Mouse (Mus musculus) lung, postnatal 0 days (tissue): Measurements from ENCODE around the gene Tnfaip1.

Source experiments
- CTCF ChIP-seq: IDR thresholded peaks from 2 replicates; pipeline ENCODE4 v1.5.1; 2016; ENCODE audit warnings: antibody characterized with exemption, mild to moderate bottlenecking
- EP300 ChIP-seq: IDR thresholded peaks from 2 replicates; pipeline ENCODE4 v1.6.1; 2016; ENCODE audit warnings: antibody characterized with exemption, mild to moderate bottlenecking, control low read depth

DNA sequence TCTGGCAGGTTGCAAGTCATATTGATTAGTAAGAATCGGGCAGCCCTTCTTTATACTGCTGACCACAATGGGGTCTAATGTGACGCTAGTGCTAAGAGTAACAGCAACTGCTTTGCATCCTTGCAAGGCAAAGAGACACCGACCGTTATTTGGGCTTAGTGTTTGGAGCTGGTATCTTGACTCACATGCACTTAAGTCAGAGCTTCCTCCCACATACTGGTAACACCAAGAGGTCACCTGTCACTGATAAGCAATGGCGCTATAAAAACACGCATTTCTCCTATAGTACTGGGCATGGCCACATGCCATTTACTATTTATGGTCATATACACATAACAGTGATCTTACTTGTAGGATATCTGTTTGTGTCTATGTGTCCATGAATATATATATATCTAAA lies 46.7 kb upstream of the Tnfaip1 start:
- TF ChIP-seq CTCF: no peak
- TF ChIP-seq EP300: no peak
